Mouse (Mus musculus): ENCODE results near the gene Dpm3.

Gene Dpm3

GRCm38 (mm10) chr3:89270051-89270755, 11.0 kb downstream of the Dpm3 start, which contains the start of gene Slc50a1:
Gene Slc50a1, minus strand, starts transcription at chr3:89270570.
- DNase-seq (ENCODE audit: low read depth) = peak; percentile 86

DNA sequence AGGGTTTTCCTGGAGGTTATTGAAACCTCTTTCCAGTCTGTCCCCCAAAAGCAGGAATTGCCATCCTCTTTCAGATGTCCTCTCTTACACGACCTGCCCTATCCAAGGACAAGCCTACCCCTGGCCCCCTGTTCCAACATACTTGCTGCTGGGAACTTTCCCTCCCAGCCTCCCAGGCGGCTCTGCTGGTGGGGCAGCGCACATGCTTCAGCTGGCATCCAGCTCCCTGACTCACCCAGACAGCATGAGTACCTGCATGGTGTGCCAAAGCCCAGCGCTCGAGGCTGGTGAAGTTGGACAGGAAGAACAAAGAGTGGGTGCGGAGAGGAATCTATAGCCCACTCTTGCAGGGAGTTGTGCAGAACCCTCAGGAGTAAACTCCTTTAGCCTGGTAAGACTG, 11.7 kb downstream of the Dpm3 start:
- DNase-seq (ENCODE audit: low read depth) = peak; percentile 88

GRCm38 (mm10) chr3:89271760-89272159, 12.6 kb downstream of the Dpm3 start:
- DNase-seq (ENCODE audit: low read depth) = peak; percentile 43

- DNase-seq (ENCODE audit: low read depth) = no peak
These were observed 16.9 kb downstream of the Dpm3 start for GRCm38 (mm10) chr3:89276061-89276460.

DNA sequence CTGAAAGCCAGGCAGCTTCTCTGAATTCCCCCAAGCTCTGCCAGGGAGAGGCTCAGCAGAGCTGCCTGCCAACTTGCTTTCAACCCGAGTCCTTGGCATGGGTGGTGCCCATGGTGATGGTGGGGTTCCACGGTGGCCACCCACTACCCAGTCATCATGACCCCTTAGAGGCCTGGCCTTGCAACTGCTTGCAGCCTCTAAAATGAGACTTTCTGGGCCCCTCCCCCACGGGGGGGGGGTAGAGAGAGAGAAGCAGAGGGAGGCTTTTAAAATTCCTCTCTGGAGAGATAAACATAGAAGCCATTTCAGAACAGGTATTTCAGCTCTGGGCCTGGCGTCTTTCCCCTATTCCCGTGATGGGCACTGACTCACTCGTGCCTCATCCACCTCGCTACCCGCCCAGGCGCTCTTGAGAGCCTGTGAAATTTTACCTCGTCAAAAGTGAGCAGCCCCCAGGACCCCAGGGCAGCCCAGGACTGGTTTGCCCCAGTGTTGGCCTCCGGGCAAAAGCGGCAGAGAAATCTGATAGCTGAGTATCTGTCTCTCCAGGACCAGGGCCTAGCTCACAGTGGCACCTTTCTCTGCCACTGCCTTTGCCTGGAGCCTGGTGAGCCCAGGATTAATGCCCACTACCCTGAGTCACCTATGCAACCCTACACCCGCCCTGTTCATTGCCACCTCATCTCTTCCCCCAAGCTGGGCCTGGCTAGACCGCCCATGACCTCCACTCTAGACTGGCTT, 18.3 kb downstream of the Dpm3 start:
- DNase-seq (ENCODE audit: low read depth) = peak; percentile 68

DNA sequence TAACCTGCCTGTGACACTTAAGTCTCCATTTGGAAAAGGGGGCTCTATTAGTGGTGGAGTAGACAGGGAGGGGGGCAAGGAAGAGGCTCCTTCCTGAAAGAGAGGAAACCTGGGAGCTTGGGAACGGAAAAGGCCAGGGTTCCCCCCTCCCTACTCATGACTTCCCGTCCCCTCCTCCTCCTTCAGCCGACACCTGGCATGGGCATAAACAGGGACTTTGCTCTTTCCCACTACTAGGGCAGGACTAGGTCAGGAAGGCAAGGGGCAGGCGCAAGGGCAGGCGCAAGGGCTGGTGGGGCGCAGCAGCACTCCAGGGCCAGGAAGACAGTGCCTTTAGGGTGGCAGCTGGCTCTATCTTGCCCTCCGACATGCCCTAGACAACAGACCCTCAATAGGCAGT, 18.9 kb downstream of the Dpm3 start:
- no peak for DNase-seq (ENCODE audit: low read depth)

DNA sequence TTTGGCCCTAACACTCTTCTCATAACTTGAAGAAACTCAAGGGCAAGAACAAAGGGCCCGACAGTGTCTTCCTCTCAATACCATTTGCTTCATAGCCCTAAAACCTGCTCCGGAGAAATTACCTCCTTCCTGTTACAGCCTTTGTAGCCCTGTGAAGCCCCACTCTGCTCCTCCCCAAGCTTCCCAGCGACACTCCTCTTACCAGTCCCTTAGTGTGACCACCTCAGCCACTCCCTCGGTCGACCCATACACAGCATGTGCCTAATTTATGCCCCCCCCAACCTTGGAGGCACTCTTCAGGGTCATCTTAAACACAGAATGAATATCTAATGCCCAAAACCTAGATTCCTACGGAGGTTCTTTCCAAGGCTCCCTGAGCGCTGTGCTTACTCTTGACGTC, 19.5 kb downstream of the Dpm3 start:
- DNase-seq (ENCODE audit: low read depth) = no peak

GRCm38 (mm10) chr3:89279153-89279890, 20.2 kb downstream of the Dpm3 start:
- peak; percentile 93 for DNase-seq (ENCODE audit: low read depth)

DNA sequence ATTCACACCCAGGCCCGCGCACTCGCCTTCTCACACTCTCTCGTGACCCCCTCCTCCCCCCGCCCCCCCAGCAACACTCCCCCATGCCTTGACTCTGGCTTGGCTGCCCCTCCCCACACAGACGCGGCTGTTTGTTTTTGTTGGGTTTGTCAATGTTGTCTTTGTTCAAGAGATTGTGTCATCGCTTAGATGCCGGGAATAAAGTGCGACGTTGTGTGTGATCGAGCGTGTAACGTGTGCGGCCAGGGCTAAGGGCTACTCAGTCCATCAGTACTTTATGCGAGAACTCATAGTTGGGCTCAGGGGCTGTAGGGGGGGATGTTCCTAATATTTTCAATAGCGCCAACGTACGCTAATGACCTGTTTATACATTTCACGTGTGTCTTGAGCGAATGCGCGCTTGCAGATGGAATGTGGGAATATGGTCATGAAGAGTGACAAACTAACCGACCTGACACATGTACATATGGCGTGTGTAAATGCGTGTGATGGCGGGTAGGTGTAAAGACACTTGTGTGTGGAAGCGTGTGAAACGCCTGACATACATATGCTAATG, 21.0 kb downstream of the Dpm3 start:
- DNase-seq (ENCODE audit: low read depth) = peak; percentile 68

- peak; percentile 60 for DNase-seq (ENCODE audit: low read depth)
These were observed 21.7 kb downstream of the Dpm3 start, which contains the start of gene Efna1 for GRCm38 (mm10) chr3:89280606-89281511. Gene Efna1, minus strand, starts transcription at chr3:89281142.

- DNase-seq (ENCODE audit: low read depth) = peak; percentile 96
These were observed 22.6 kb downstream of the Dpm3 start for GRCm38 (mm10) chr3:89281579-89282290.

DNA sequence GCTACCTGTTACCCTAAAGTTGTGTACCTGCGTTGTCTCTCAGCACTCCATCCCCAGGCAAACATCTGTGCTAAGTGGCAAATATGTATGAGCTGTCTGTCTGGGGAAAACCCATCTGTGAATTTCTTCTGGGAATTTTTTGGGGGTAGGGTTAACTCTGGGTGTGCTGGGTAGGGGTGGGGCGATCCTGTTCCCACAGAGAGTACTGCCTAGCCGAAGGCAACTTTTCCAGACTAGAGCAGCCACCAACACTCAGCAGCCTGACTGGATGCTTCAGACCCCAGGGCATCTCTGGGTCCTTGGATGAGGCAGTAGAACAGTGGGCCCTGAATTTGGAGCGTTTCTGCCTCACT, 23.1 kb downstream of the Dpm3 start:
- no peak for DNase-seq (ENCODE audit: low read depth)

GRCm38 (mm10) chr3:89284261-89284660, 25.1 kb downstream of the Dpm3 start:
- DNase-seq (ENCODE audit: low read depth) = no peak

DNA sequence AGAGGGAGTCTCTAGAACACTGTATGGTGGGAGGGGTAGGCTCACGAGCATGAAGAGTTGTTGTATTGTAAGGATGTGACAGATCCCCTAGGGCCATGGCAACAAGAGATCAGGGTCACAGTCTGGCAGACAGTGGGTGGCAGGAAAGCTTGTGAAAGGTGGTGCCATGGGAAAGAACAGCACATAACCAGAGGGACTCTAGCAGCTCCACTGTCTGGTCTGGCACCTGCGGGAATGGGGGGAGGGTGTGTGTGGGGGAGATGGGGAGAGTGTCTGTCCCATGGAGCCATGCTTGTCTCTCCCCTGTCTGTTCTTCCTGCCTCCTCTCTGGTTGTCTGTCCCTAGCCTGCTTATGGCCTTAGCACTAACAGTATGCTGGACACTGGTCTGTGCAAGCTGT, 26.4 kb downstream of the Dpm3 start:
- no peak for DNase-seq (ENCODE audit: low read depth)

DNA sequence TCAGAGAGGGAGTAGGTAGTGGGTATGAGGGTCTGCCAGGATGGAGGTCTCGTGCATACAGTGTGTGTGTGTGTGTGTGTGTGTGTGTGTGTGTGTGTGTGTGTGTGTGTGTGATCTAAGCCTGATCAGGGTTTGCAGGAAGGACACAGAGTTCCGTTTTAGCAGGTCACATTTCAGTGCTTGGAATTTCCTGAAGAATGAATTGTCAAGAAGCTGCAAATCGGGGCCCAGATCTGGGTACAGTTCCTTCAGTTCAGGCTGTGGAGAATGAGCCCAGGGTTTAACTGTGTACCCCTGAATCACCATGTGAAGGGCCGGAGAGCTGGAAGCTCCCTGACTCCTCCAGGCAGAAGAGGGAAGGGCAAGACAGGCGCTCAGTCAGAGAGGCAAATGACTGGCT, 28.1 kb downstream of the Dpm3 start:
- no peak for DNase-seq (ENCODE audit: low read depth)

- peak; percentile 40 for DNase-seq (ENCODE audit: low read depth)
These were observed 29.4 kb downstream of the Dpm3 start for GRCm38 (mm10) chr3:89288503-89288928.

GRCm38 (mm10) chr3:89291874-89292273, 32.7 kb downstream of the Dpm3 start:
- no peak for DNase-seq (ENCODE audit: low read depth)

DNA sequence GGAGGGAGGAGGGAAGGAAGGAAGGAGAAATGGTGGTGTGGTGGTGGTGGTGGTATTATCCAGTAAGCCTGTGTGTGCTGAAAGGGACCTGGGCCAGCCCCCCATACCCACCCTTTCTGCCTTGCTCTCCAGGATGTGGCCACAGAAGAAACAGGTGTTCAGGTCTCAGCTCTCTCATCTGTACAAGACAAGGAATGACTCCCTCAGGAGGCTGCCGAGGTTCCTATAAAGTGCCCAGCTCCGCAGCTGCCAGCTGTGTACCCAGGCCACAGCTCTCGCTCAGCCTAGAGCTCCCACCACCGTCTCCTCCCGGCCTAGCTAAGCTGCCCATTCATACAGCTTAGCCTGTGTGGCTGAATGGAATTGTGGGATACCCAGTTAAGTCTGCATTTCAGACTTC, 33.1 kb downstream of the Dpm3 start:
- no peak for DNase-seq (ENCODE audit: low read depth)

- no peak for DNase-seq (ENCODE audit: low read depth)
These were observed 34.2 kb downstream of the Dpm3 start for GRCm38 (mm10) chr3:89293247-89293918.

DNA sequence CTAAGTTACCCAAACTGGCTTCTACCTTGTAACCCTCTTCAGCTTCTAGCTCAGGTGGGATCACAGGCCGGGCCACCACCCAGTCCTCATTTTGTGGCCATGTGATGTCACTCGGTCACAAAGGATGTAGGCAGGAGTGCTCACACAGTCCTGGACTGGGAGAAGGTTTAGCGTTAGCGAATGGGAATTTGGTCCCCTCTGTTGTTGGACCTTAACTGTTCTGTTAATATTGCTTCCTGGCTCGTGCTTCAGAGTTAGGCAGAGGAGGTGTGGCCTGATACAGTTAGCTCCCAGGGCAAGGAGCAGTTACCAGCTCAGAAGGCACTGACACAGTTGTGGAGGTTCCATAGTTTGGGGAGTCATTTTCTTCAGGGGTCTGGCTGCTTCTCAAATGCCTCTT, 35.0 kb downstream of the Dpm3 start:
- DNase-seq (ENCODE audit: low read depth) = no peak
